Mouse (Mus musculus) E14TG2a.4 (cell line): ENCODE data around the gene Izumo1.

Experiments
- CTCF ChIP-seq: conservative IDR thresholded peaks from 2 replicates; pipeline ENCODE4 v1.5.1; 2014; ENCODE audit warnings: low read length
- NANOG ChIP-seq: IDR thresholded peaks from 2 replicates; pipeline ENCODE4 v1.6.1; 2014; ENCODE audit warnings: borderline replicate concordance, low read length, mixed read lengths
- POU5F1 ChIP-seq: IDR thresholded peaks from 2 replicates; pipeline ENCODE4 v1.6.1; 2014; ENCODE audit warnings: low read length, borderline replicate concordance

GRCm38 (mm10) chr7:45573954-45574353, 47.7 kb upstream of the Izumo1 start:
- TF ChIP-seq CTCF (no peak), NANOG (no peak), POU5F1 (no peak)
